Mouse (Mus musculus): ENCODE results near the gene Tnip3.
A peak's percentile ranks its signal among the peaks of the same experiment; 100 is the strongest.

Gene Tnip3

GRCm38 (mm10) chr6:65564657-65565039 is 39.5 kb downstream of the Tnip3 start:
- no peak overlapping the region for H3K4me3 ChIP-seq (replicated peaks; ENCODE audit: low read length)
- H3K36me3 ChIP-seq (ENCODE audit: insufficient read depth, low read length), result no peaks in the 10 kb centered on the region
- peaks cover 11% of the 10 kb centered on the region for H3K9me3 ChIP-seq (ENCODE audit: low read length)
- no peak for TF ChIP-seq CTCF (conservative IDR thresholded peaks at IDR 0.05; ENCODE audit: low read length)
- TF ChIP-seq NANOG (IDR thresholded peaks at IDR 0.05; ENCODE audit: borderline replicate concordance, low read length), result no peak
- no peak for TF ChIP-seq POU5F1 (IDR thresholded peaks at IDR 0.05; ENCODE audit: borderline replicate concordance, low read length)
- no peaks in the 10 kb centered on the region for H3K27me3 ChIP-seq (ENCODE audit: insufficient read depth, low read length)
- H3K4me1 ChIP-seq (replicated peaks; ENCODE audit: low read depth, low read length), result no peaks in the 10 kb centered on the region

- no peaks in the 10 kb centered on the region for H3K9me3 ChIP-seq (ENCODE audit: low read length)
- TF ChIP-seq POU5F1 (IDR thresholded peaks at IDR 0.05; ENCODE audit: borderline replicate concordance, low read length), result no peak
- peak; percentile 71 for TF ChIP-seq CTCF (conservative IDR thresholded peaks at IDR 0.05; ENCODE audit: low read length)
- H3K4me1 ChIP-seq (replicated peaks; ENCODE audit: low read depth, low read length), result no peaks in the 10 kb centered on the region
- H3K36me3 ChIP-seq (ENCODE audit: insufficient read depth, low read length), result no peaks in the 10 kb centered on the region
- H3K4me3 ChIP-seq (replicated peaks; ENCODE audit: low read length), result no peak overlapping the region
- H3K27me3 ChIP-seq (ENCODE audit: insufficient read depth, low read length), result no peaks in the 10 kb centered on the region
These were observed 44.6 kb downstream of the Tnip3 start for GRCm38 (mm10) chr6:65569741-65570140.

GRCm38 (mm10) chr6:65578151-65578973 is 53.2 kb downstream of the Tnip3 start:
- Histone ChIP-seq H3K36me3 (ENCODE audit: insufficient read depth, low read length) (no peaks in the 10 kb centered on the region), H3K27me3 (ENCODE audit: insufficient read depth, low read length) (no peaks in the 10 kb centered on the region), H3K4me1 (replicated peaks; ENCODE audit: low read depth, low read length) (no peaks in the 10 kb centered on the region), H3K9me3 (ENCODE audit: low read length) (no peaks in the 10 kb centered on the region; the same call in 1 of the 2 replicates), H3K4me3 (replicated peaks; ENCODE audit: low read length) (no peak overlapping the region)
- TF ChIP-seq CTCF (conservative IDR thresholded peaks at IDR 0.05; ENCODE audit: low read length) (no peak), NANOG (IDR thresholded peaks at IDR 0.05; ENCODE audit: borderline replicate concordance, low read length) (no peak), POU5F1 (IDR thresholded peaks at IDR 0.05; ENCODE audit: borderline replicate concordance, low read length) (no peak)

GRCm38 (mm10) chr6:65583029-65583428 is 57.9 kb downstream of the Tnip3 start:
- TF ChIP-seq CTCF (conservative IDR thresholded peaks at IDR 0.05; ENCODE audit: low read length), result no peak
- TF ChIP-seq NANOG (IDR thresholded peaks at IDR 0.05; ENCODE audit: borderline replicate concordance, low read length), result no peak
- Histone ChIP-seq H3K4me3 (replicated peaks; ENCODE audit: low read length) (no peak overlapping the region), H3K4me1 (replicated peaks; ENCODE audit: low read depth, low read length) (no peaks in the 10 kb centered on the region), H3K36me3 (ENCODE audit: insufficient read depth, low read length) (no peaks in the 10 kb centered on the region), H3K27me3 (ENCODE audit: insufficient read depth, low read length) (no peaks in the 10 kb centered on the region), H3K9me3 (ENCODE audit: low read length) (no peaks in the 10 kb centered on the region)

- H3K36me3 ChIP-seq (ENCODE audit: insufficient read depth, low read length), result no peaks in the 10 kb centered on the region
These were observed 59.8 kb downstream of the Tnip3 start for GRCm38 (mm10) chr6:65584870-65585332.

GRCm38 (mm10) chr6:65585333-65586053 is 60.4 kb downstream of the Tnip3 start:
- H3K36me3 ChIP-seq (ENCODE audit: insufficient read depth, low read length), result no peaks in the 10 kb centered on the region
- H3K4me3 ChIP-seq (replicated peaks; ENCODE audit: low read length), result no peak overlapping the region
- no peaks in the 10 kb centered on the region for H3K27me3 ChIP-seq (ENCODE audit: insufficient read depth, low read length)
- H3K4me1 ChIP-seq (replicated peaks; ENCODE audit: low read depth, low read length), result no peaks in the 10 kb centered on the region
- no peak for TF ChIP-seq NANOG (IDR thresholded peaks at IDR 0.05; ENCODE audit: borderline replicate concordance, low read length)
- TF ChIP-seq CTCF (conservative IDR thresholded peaks at IDR 0.05; ENCODE audit: low read length), result no peak
- no peak for TF ChIP-seq POU5F1 (IDR thresholded peaks at IDR 0.05; ENCODE audit: borderline replicate concordance, low read length)
- no peaks in the 10 kb centered on the region for H3K9me3 ChIP-seq (ENCODE audit: low read length)

More at GRCm38 (mm10) chr6:65584870-65585332, 59.8 kb downstream of the Tnip3 start:
- Histone ChIP-seq H3K4me1 (replicated peaks; ENCODE audit: low read depth, low read length) (no peaks in the 10 kb centered on the region), H3K27me3 (ENCODE audit: insufficient read depth, low read length) (no peaks in the 10 kb centered on the region), H3K9me3 (ENCODE audit: low read length) (no peaks in the 10 kb centered on the region), H3K4me3 (replicated peaks; ENCODE audit: low read length) (no peak overlapping the region)
- TF ChIP-seq CTCF (conservative IDR thresholded peaks at IDR 0.05; ENCODE audit: low read length) (no peak), POU5F1 (IDR thresholded peaks at IDR 0.05; ENCODE audit: borderline replicate concordance, low read length) (no peak), NANOG (IDR thresholded peaks at IDR 0.05; ENCODE audit: borderline replicate concordance, low read length) (no peak)

- H3K9me3 ChIP-seq (ENCODE audit: low read length), result no peaks in the 10 kb centered on the region
- TF ChIP-seq NANOG (IDR thresholded peaks at IDR 0.05; ENCODE audit: borderline replicate concordance, low read length) (no peak), POU5F1 (IDR thresholded peaks at IDR 0.05; ENCODE audit: borderline replicate concordance, low read length) (no peak), CTCF (conservative IDR thresholded peaks at IDR 0.05; ENCODE audit: low read length) (no peak)
- H3K4me3 ChIP-seq (replicated peaks; ENCODE audit: low read length), result no peak overlapping the region
- H3K4me1 ChIP-seq (replicated peaks; ENCODE audit: low read depth, low read length), result no peaks in the 10 kb centered on the region
- no peaks in the 10 kb centered on the region for H3K36me3 ChIP-seq (ENCODE audit: insufficient read depth, low read length)
- H3K27me3 ChIP-seq (ENCODE audit: insufficient read depth, low read length), result no peaks in the 10 kb centered on the region
These were observed 63.7 kb downstream of the Tnip3 start for GRCm38 (mm10) chr6:65588847-65589246.

GRCm38 (mm10) chr6:65590018-65590417 is 64.9 kb downstream of the Tnip3 start:
- no peaks in the 10 kb centered on the region for H3K36me3 ChIP-seq (ENCODE audit: insufficient read depth, low read length)
- no peak overlapping the region for H3K4me3 ChIP-seq (replicated peaks; ENCODE audit: low read length)

More at GRCm38 (mm10) chr6:65590018-65590417, 64.9 kb downstream of the Tnip3 start:
- no peaks in the 10 kb centered on the region for H3K9me3 ChIP-seq (ENCODE audit: low read length)
- no peaks in the 10 kb centered on the region for H3K27me3 ChIP-seq (ENCODE audit: insufficient read depth, low read length)
- TF ChIP-seq NANOG (IDR thresholded peaks at IDR 0.05; ENCODE audit: borderline replicate concordance, low read length) (no peak), CTCF (conservative IDR thresholded peaks at IDR 0.05; ENCODE audit: low read length) (no peak), POU5F1 (IDR thresholded peaks at IDR 0.05; ENCODE audit: borderline replicate concordance, low read length) (no peak)
- no peaks in the 10 kb centered on the region for H3K4me1 ChIP-seq (replicated peaks; ENCODE audit: low read depth, low read length)
